Comparison of ENCODE assay signal across 18 mouse cellular contexts in the genomic region with DNA sequence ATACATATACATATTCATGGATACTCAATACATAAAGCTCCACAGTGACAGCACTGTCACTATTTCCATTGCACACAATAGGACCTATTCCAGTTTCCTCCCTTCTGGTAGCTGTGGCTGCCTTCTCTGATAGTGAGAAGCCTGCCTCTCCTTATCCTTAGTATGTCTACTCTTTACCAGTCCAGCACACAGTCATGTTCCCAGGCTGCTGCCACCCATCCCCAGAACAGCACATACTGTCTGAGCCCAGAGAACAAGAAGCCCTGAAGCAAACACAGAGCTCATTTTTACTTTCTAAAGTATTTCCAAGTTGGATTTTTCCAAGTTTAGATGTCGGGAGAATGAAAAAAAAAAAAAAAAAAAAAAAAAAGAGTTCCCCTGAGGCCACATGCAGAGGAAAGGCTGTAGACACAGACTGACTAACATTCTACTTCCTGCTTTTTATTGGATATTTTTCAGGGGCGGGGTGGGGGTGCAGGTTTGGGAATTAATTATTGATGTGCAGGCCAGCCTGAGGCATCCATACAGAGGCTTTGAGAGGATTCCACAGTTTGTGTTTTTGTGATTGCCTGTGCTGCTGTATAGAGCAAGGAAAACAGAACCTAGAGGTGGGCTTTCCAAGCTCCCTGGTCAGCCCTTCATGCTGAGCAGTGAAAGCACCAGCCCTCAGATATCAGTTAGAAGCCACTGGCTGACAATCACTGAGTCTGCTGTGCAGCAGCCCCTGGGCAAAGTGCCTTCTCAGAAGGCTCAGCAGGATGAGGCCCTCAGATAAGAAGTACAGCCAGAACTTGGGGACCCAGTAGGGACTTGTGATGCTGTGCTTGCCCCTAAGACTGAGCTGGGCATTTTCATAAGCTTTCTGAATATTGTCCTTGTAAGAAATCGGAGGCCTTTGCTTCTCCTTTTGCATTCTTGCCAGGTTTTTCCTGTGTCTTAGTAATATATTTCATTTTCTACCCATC. TPM values are rescaled to one million over a fixed set of nuclear protein-coding genes. Genes with fewer than 3 reads are reported as not detected.
DNase-seq lines count a peak whose midpoint lies in the region; ATAC-seq and TF ChIP-seq lines count a peak whose summit lies in the region.
"Had no signal": no experiment of that assay in that cellular context is flagged by ENCODE, and none has a peak within 500 bp of the region (broad histone marks: within the 10 kb centered on the region; RNA-seq: fewer than 3 reads in every experiment).

No protein-coding gene starts in this region.

- TF ChIP-seq POLR2A in CH12.LX (IDR thresholded peaks at IDR 0.05; ENCODE audit: low read depth, low read length) = no peak
- no peak for TF ChIP-seq POLR2A in liver, adult 2 months (IDR thresholded peaks at IDR 0.05; ENCODE audit: extremely low read depth, insufficient read depth, low read length)

- H3K9me3 ChIP-seq in heart, embryonic 12.5 days (replicated peaks) = no peaks in the 10 kb centered on the region
- no peaks in the 10 kb centered on the region for H3K9me3 ChIP-seq in CH12.LX (replicated peaks; ENCODE audit: low read length)
- no peaks in the 10 kb centered on the region for H3K9me3 ChIP-seq in forebrain, embryonic 10.5 days
- H3K9me3 ChIP-seq: forebrain, embryonic 12.5 days; midbrain, embryonic 12.5 days had no signal

- TF ChIP-seq CTCF in CH12.LX (conservative IDR thresholded peaks at IDR 0.05 in 1 of 2, IDR thresholded peaks at IDR 0.05 in 1 of 2; ENCODE audit: low read depth in 2 of 2, low read length in 2 of 2) = no peak
- TF ChIP-seq CTCF in liver, adult 2 months (IDR thresholded peaks at IDR 0.05; ENCODE audit: low read depth, low read length) = no peak

- TF ChIP-seq RAD21 in CH12.LX (IDR thresholded peaks at IDR 0.05; ENCODE audit: low read depth, low read length) = no peak

- no peak overlapping the region for H3K27ac ChIP-seq in heart, embryonic 12.5 days (ENCODE audit: poor library complexity, severe bottlenecking)
- H3K27ac ChIP-seq in CH12.LX (ENCODE audit: insufficient read depth, low read depth) = no peak overlapping the region
- H3K27ac ChIP-seq in liver, adult 2 months (replicated peaks; ENCODE audit: insufficient read depth, low read depth, low read length) = 0 out of 2 replicates have a peak overlapping the region, but pooled peaks have one; percentile 16
- no peak overlapping the region for H3K27ac ChIP-seq in forebrain, embryonic 10.5 days
- H3K27ac ChIP-seq: forebrain, embryonic 12.5 days; hindbrain, postnatal 0 days; midbrain, embryonic 12.5 days had no signal

- H3K4me1 ChIP-seq in heart, embryonic 12.5 days (replicated peaks) = peaks cover 7% of the 10 kb centered on the region
- peaks cover 0 to 5% of the 10 kb centered on the region in 2 experiments; a peak in 2 of 4 replicates for H3K4me1 ChIP-seq in CH12.LX (ENCODE audit: control insufficient read depth in 1 of 2, insufficient read depth in 2 of 2)
- no peaks in the 10 kb centered on the region for H3K4me1 ChIP-seq in liver, adult 2 months (ENCODE audit: control insufficient read depth, insufficient read depth, low read length)
- H3K4me1 ChIP-seq in forebrain, embryonic 10.5 days = no peaks in the 10 kb centered on the region
- H3K4me1 ChIP-seq: forebrain, embryonic 12.5 days; midbrain, embryonic 12.5 days had no signal

- no peak for ATAC-seq in heart, embryonic 12.5 days (ENCODE audit: insufficient number of reproducible peaks, low FRiP score)
- ATAC-seq in common myeloid progenitor, adult 5-6 weeks (replicated peaks; ENCODE audit: low read depth, poor library complexity, severe bottlenecking) = peak; percentile 89
- ATAC-seq: hindbrain, postnatal 0 days had no signal

- peak; percentile 27 for DNase-seq in heart, adult 8-10 months (ENCODE audit: low spot score)
- DNase-seq in CH12.LX (ENCODE audit: extremely low read depth) = no peak
- DNase-seq in liver, adult 2 months (ENCODE audit: extremely low read depth, low read depth, low spot score) = no peak
- no peak for DNase-seq in ovary, postnatal 14 days (ENCODE audit: low spot score)
- no peak for DNase-seq in right cerebral cortex, adult 18-20 months
- DNase-seq in forebrain, embryonic 10.5 days (ENCODE audit: extremely low spot score, low spot score) = no peak
- DNase-seq: cerebellum, adult 9-11 months; retina, postnatal 1 day had no signal

- H3K79me2 ChIP-seq in CH12.LX (replicated peaks; ENCODE audit: control insufficient read depth, extremely low read depth, insufficient read depth, poor library complexity, severe bottlenecking) = no peaks in the 10 kb centered on the region
- no peaks in the 10 kb centered on the region for H3K79me2 ChIP-seq in liver, adult 2 months (ENCODE audit: control insufficient read depth, insufficient read depth, low read length)

- in situ Hi-C loops in CH12.LX (cut with MboI; ENCODE audit: low pct_ligation_motif_present, low pct_unique_long_range_greater_than_20kb, low sequenced_read_pairs) = no loop called here

- 60% methylated on average over 3 of the region's 3 CpGs for WGBS in heart, embryonic 12.5 days
- WGBS in liver, adult 2 months = 65% methylated on average over 3 of the region's 3 CpGs
- WGBS in forebrain, embryonic 10.5 days = 72% methylated on average over 3 of the region's 3 CpGs

- H3K27me3 ChIP-seq in heart, embryonic 12.5 days (replicated peaks) = no peaks in the 10 kb centered on the region
- no peaks in the 10 kb centered on the region for H3K27me3 ChIP-seq in CH12.LX (replicated peaks)
- H3K27me3 ChIP-seq in liver, adult 2 months (ENCODE audit: control insufficient read depth, insufficient read depth, low read length) = no peaks in the 10 kb centered on the region
- H3K27me3 ChIP-seq in forebrain, embryonic 10.5 days (ENCODE audit: poor library complexity, severe bottlenecking) = no peaks in the 10 kb centered on the region
- H3K27me3 ChIP-seq: forebrain, embryonic 12.5 days; midbrain, embryonic 12.5 days had no signal

- H3K9ac ChIP-seq in heart, embryonic 12.5 days = no peak overlapping the region
- H3K9ac ChIP-seq in CH12.LX (ENCODE audit: insufficient read depth, low read depth) = no peak overlapping the region
- H3K9ac ChIP-seq in liver, adult 2 months (ENCODE audit: low read depth, low read length) = no peak overlapping the region
- H3K9ac ChIP-seq: forebrain, embryonic 12.5 days; midbrain, embryonic 12.5 days had no signal

- H3K4me3 ChIP-seq in heart, embryonic 12.5 days = no peak overlapping the region
- no peak overlapping the region for H3K4me3 ChIP-seq in CH12.LX (replicated peaks in 1 of 3; ENCODE audit: low read depth in 2 of 3, low read length in 2 of 3, poor library complexity in 1 of 3)
- no peak overlapping the region for H3K4me3 ChIP-seq in liver, adult 2 months (ENCODE audit: insufficient read depth, low read depth, low read length)
- H3K4me3 ChIP-seq in forebrain, embryonic 10.5 days = no peak overlapping the region
- H3K4me3 ChIP-seq: forebrain, embryonic 12.5 days; midbrain, embryonic 12.5 days had no signal

- H3K4me2 ChIP-seq in heart, embryonic 12.5 days = no peak overlapping the region
- no peak overlapping the region for H3K4me2 ChIP-seq in CH12.LX (ENCODE audit: insufficient read depth, low read depth, poor library complexity, severe bottlenecking)
- H3K4me2 ChIP-seq: forebrain, embryonic 12.5 days; midbrain, embryonic 12.5 days had no signal

- no peak for TF ChIP-seq EP300 in CH12.LX (IDR thresholded peaks at IDR 0.05; ENCODE audit: low read length)

- dilution Hi-C loops in CH12.LX (cut with MboI; ENCODE audit: extremely low pct_ligation_motif_present, extremely low pct_unique_long_range_greater_than_20kb, low sequenced_read_pairs) = no loop called here

- 0 out of 2 replicates have a peak, but pooled peaks cover 1% of the 10 kb centered on the region for H3K36me3 ChIP-seq in heart, embryonic 12.5 days
- no peaks in the 10 kb centered on the region for H3K36me3 ChIP-seq in CH12.LX (replicated peaks in 1 of 2; ENCODE audit: control insufficient read depth in 1 of 2, insufficient read depth in 1 of 2, low read length in 1 of 2)
- no peaks in the 10 kb centered on the region for H3K36me3 ChIP-seq in liver, adult 2 months (ENCODE audit: control insufficient read depth, insufficient read depth, low read length)
- H3K36me3 ChIP-seq in forebrain, embryonic 10.5 days (replicated peaks) = no peaks in the 10 kb centered on the region
- H3K36me3 ChIP-seq: forebrain, embryonic 12.5 days; midbrain, embryonic 12.5 days had no signal

RNA-seq across cellular contexts. Expression of gene Btg4, which starts 4.1 kb away (rescaled TPM):
- total RNA-seq in heart, adult 8-10 months (2022) = not detected
- not detected in 2 replicates for polyA plus RNA-seq in heart, embryonic 12.5 days (2016; fragmentation: Nextera tagmentation; extraction: Ambion mirVana)
- total RNA-seq in CH12.LX (2012; rRNA removed) (not detected in 2 replicates), CH12.LX (2014; rRNA removed) (not detected in 2 replicates)
- polyA plus RNA-seq in CH12.LX (2012; ENCODE audit: insufficient read length, low read depth) = not detected in 2 replicates
- total RNA-seq in common myeloid progenitor, adult 5-6 weeks (2017) = not detected in 2 replicates
- total RNA-seq in liver, adult 2 months (2014; rRNA removed) = not detected in 2 replicates
- polyA plus RNA-seq in liver, adult 2 months (2012; rRNA removed) = not detected in 2 replicates
- not detected in 2 replicates for polyA plus RNA-seq in forebrain, embryonic 10.5 days (2016; fragmentation: Nextera tagmentation; extraction: Ambion mirVana)
- total RNA-seq: gastrocnemius, postnatal 4 days; hindbrain, postnatal 0 days; layer of hippocampus, adult 8-10 months; left cerebral cortex, postnatal 25 days had no signal
- polyA plus RNA-seq: embryonic facial prominence, embryonic 11.5 days; forebrain, embryonic 12.5 days; hindbrain, postnatal 0 days; midbrain, embryonic 12.5 days; neural tube, embryonic 11.5 days had no signal

RNA-seq across cellular contexts. Expression of gene Layn, which starts 20.3 kb away (rescaled TPM):
- 1 to 10 TPM; 5.0 to 5.5 (median 5.2) TPM for total RNA-seq in heart, adult 8-10 months (2022)
- polyA plus RNA-seq in heart, embryonic 12.5 days (2016; fragmentation: Nextera tagmentation; extraction: Ambion mirVana) = 9.9 and 11.9 TPM in 2 replicates
- total RNA-seq in CH12.LX (2012; rRNA removed) (not detected in 2 replicates), CH12.LX (2014; rRNA removed) (not detected in 2 replicates)
- not detected in 2 replicates for polyA plus RNA-seq in CH12.LX (2012; ENCODE audit: insufficient read length, low read depth)
- 12.2 and 18.3 TPM in 2 replicates for total RNA-seq in common myeloid progenitor, adult 5-6 weeks (2017)
- 0.87 and 1.4 TPM in 2 replicates for total RNA-seq in liver, adult 2 months (2014; rRNA removed)
- polyA plus RNA-seq in liver, adult 2 months (2012; rRNA removed) = 0.25 and 0.55 TPM in 2 replicates
- polyA plus RNA-seq in forebrain, embryonic 10.5 days (2016; fragmentation: Nextera tagmentation; extraction: Ambion mirVana) = 1.4 and 2.0 TPM in 2 replicates

RNA-seq across cellular contexts. Expression of gene 4833427G06Rik, which starts 45.2 kb away (rescaled TPM):
- total RNA-seq in heart, adult 8-10 months (2022) = not detected
- not detected in 2 replicates for polyA plus RNA-seq in heart, embryonic 12.5 days (2016; fragmentation: Nextera tagmentation; extraction: Ambion mirVana)
- total RNA-seq in CH12.LX (2012; rRNA removed) (0.25 and 0.29 TPM in 2 replicates), CH12.LX (2014; rRNA removed) (not detected in 2 replicates)
- polyA plus RNA-seq in CH12.LX (2012; ENCODE audit: insufficient read length, low read depth) = not detected in 2 replicates
- total RNA-seq in common myeloid progenitor, adult 5-6 weeks (2017) = not detected in 2 replicates
- not detected in 2 replicates for total RNA-seq in liver, adult 2 months (2014; rRNA removed)
- polyA plus RNA-seq in liver, adult 2 months (2012; rRNA removed) = not detected in 2 replicates
- not detected in 2 replicates for polyA plus RNA-seq in forebrain, embryonic 10.5 days (2016; fragmentation: Nextera tagmentation; extraction: Ambion mirVana)
- total RNA-seq: gastrocnemius, postnatal 4 days; left cerebral cortex, postnatal 25 days had no signal
- polyA plus RNA-seq: embryonic facial prominence, embryonic 11.5 days; midbrain, embryonic 12.5 days; neural tube, embryonic 11.5 days had no signal

RNA-seq across cellular contexts. Expression of gene Sik2, which starts 47.8 kb away (rescaled TPM):
- 10 to 100 TPM; 22.2 to 28.0 (median 23.6) TPM for total RNA-seq in heart, adult 8-10 months (2022)
- polyA plus RNA-seq in heart, embryonic 12.5 days (2016; fragmentation: Nextera tagmentation; extraction: Ambion mirVana) = 18.2 and 18.7 TPM in 2 replicates
- 7.3 and 8.2 TPM in 2 replicates for total RNA-seq in CH12.LX (2012; rRNA removed)
- total RNA-seq in CH12.LX (2014; rRNA removed) = 1.9 and 2.0 TPM in 2 replicates
- polyA plus RNA-seq in CH12.LX (2012; ENCODE audit: insufficient read length, low read depth) = 4.4 and 6.0 TPM in 2 replicates
- 15.7 and 22.1 TPM in 2 replicates for total RNA-seq in common myeloid progenitor, adult 5-6 weeks (2017)
- 8.5 and 8.7 TPM in 2 replicates for total RNA-seq in liver, adult 2 months (2014; rRNA removed)
- polyA plus RNA-seq in liver, adult 2 months (2012; rRNA removed) = 6.3 and 6.4 TPM in 2 replicates
- 18.2 and 19.2 TPM in 2 replicates for polyA plus RNA-seq in forebrain, embryonic 10.5 days (2016; fragmentation: Nextera tagmentation; extraction: Ambion mirVana)
